Mouse (Mus musculus) kidney, adult 2 months (tissue): ENCODE data around the gene Ppm1h.

Experiments used
- CTCF ChIP-seq: fragments of 200-500 bp; conservative IDR thresholded peaks from 2 replicates; pipeline ENCODE4 v1.5.1; 2011; ENCODE audit warnings: low read depth, mild to moderate bottlenecking, control low read depth, low read length, moderate library complexity, mixed read lengths; ENCODE audit not compliant: insufficient read depth, insufficient read length
- POLR2A ChIP-seq: fragments of 200-500 bp; IDR thresholded peaks from one replicate; pipeline ENCODE4 v1.6.1; 2011; ENCODE audit warnings: low read depth, low read length, control low read depth

DNA sequence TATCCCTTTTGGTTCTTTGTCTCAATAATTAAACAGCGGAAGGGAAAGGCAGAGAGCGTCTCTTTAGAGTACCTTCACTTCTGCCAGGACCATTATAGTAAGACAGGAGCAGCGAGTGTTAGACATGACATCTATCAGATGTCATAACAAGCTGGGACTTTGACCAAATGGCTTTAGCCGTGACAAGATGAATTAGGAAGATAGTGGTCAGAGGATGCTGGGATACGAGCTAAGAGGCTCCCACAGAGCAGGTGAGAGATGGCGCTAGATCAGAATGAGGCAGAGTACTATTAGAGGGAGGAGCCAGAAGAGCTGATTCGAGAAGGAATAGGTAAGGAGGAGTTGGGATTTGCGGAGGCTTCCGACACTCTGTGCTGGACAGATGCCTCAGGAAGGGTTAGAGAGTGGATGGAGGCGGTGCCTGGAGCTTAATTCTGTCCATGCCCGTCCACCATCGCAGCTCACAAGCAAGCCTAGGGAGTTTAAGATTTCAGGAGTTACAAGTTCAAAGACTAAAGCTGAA is 111.1 kb downstream of the Ppm1h start:
- TF ChIP-seq CTCF (no peak), POLR2A (no peak)
